Mouse (Mus musculus): ENCODE data around the gene Zkscan8.
"Not testable (repeated sequence)": the region's sequence is repeated elsewhere in the genome, so short reads cannot be mapped to it uniquely, and the experiment has no call there.

Zkscan8 gene
- long read RNA-seq, experiment 1, partial matches to known transcripts: 0 of 1 reads
- long read RNA-seq, experiment 1, other reads (novel, unspliced or antisense): 1 of 1 reads
- long read RNA-seq, experiment 2, partial matches to known transcripts: 0 of 2 reads
- long read RNA-seq, experiment 2, other reads (novel, unspliced or antisense): 2 of 2 reads

- intact Hi-C loops (cut with DNase I): loop anchor here (5.0 kb wide), 2 partner anchors 53 to 163 kb away; partner anchors contain the start of genes Gm10065 and Zkscan4
Observed at GRCm38 (mm10) chr13:21530781-21531201, at the start of gene Zkscan8. Gene Zkscan8 (minus strand): TSS chr13:21531120.

- intact Hi-C loops (cut with DNase I): no loop called here
Observed at GRCm38 (mm10) chr13:21559793-21560192, 28.9 kb upstream of the Zkscan8 start, which contains the start of gene Olfr1535. Gene Olfr1535 (minus strand): TSS chr13:21559893.

- intact Hi-C loops (cut with DNase I): no loop called here
Observed at GRCm38 (mm10) chr13:21550416-21551110, 19.6 kb upstream of the Zkscan8 start.

- intact Hi-C loops (cut with DNase I): no loop called here
Observed at GRCm38 (mm10) chr13:21549487-21549886, 18.6 kb upstream of the Zkscan8 start.

GRCm38 (mm10) chr13:21542708-21543107 is 11.8 kb upstream of the Zkscan8 start, which contains the start of gene Olfr1366:
Gene Olfr1366 (minus strand): TSS chr13:21542808.
- intact Hi-C loops (cut with DNase I): no loop called here

- intact Hi-C loops (cut with DNase I): loop anchor here (5.0 kb wide), 2 partner anchors 53 to 163 kb away; partner anchors contain the start of genes Gm10065 and Zkscan4
Observed at GRCm38 (mm10) chr13:21530136-21530535, 784 bp downstream of the Zkscan8 start.

GRCm38 (mm10) chr13:21506221-21506649 is 24.7 kb downstream of the Zkscan8 start:
- intact Hi-C loops (cut with DNase I): loop anchor here (5.0 kb wide), 1 partner anchor 144 kb away; the partner anchor contains the start of gene Zscan12

- intact Hi-C loops (cut with DNase I): no loop called here
Observed at GRCm38 (mm10) chr13:21502296-21502695, 28.6 kb downstream of the Zkscan8 start.

DNA sequence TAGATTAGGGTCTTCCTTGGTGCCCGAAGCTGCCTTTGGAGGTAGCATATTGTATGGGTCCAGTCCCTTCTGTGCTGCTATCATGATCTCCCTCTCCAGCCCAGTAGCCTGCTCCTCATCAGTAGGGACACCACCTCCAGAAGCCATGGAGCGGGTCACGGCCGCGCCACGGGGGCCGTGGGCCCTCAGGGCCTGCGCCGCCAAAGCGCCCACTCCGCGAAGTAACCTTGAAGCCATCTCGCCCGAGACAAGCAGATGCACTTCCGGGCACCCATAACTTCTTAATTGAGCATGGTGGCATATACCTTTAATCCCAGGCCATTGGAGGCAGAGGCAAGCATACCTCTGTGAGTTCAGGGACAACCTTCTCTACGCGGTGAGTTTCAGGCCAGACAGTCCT is 29.7 kb downstream of the Zkscan8 start, which contains the start of gene Gm11273:
TSS of gene Gm11273 (minus strand) at position 237 of the 400 bp plus-strand sequence.
- intact Hi-C loops (cut with DNase I): not testable (repeated sequence)

DNA sequence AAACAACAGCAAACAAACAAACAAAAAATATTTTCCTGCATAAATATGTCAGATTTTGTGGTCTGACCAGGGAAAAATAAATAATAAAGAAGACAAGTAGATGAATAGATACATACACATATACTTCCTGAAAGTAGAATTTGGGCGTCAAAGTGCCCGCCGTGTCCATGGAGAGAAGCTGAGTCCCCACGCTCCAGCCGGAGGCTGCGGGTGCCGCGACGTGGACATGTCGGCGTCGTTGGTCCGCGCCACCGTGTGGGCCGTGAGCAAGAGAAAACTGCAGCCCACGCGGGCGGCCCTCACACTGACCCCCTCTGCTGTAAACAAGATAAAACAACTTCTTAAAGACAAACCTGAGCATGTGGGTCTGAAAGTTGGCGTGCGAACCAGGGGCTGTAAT is 35.8 kb downstream of the Zkscan8 start, which contains the start of gene AK157302:
TSS of gene AK157302 (plus strand) at position 144 of the 400 bp plus-strand sequence.
- intact Hi-C loops (cut with DNase I): no loop called here

GRCm38 (mm10) chr13:21492847-21493246 is 38.1 kb downstream of the Zkscan8 start:
- intact Hi-C loops (cut with DNase I): no loop called here

GRCm38 (mm10) chr13:21486881-21487280 is 44.0 kb downstream of the Zkscan8 start:
- intact Hi-C loops (cut with DNase I): no loop called here

- intact Hi-C loops (cut with DNase I): loop anchor here (5.0 kb wide), 1 partner anchor 53 kb away; the partner anchor contains the start of gene Zkscan8
Observed at GRCm38 (mm10) chr13:21478759-21479670, 51.9 kb downstream of the Zkscan8 start, which contains the start of the genes Zkscan4 and Gm10065. Gene Zkscan4 (plus strand): TSS chr13:21478907. Gene Gm10065 (minus strand): TSS chr13:21479441.

- intact Hi-C loops (cut with DNase I): no loop called here
Observed at GRCm38 (mm10) chr13:21472427-21472826, 58.5 kb downstream of the Zkscan8 start.

DNA sequence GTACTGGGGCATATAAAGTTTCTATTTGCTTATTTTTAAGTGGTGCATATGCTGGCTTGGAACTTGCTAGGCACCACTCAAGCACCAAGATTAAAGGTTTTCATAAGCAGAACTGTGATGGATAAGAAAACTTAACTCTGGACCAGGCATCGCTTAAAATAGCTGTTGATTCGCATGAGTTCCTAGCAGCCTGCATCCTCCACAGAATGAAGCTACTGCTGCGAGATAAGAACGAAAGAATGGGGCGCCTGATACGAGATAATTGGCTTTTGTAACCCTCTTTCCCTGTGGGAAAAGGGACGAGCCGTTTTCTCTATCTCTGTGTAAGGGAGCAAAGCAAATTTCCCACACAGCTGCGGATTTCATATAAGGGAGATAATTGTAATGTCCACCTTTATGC is 61.8 kb downstream of the Zkscan8 start:
- intact Hi-C loops (cut with DNase I): no loop called here

DNA sequence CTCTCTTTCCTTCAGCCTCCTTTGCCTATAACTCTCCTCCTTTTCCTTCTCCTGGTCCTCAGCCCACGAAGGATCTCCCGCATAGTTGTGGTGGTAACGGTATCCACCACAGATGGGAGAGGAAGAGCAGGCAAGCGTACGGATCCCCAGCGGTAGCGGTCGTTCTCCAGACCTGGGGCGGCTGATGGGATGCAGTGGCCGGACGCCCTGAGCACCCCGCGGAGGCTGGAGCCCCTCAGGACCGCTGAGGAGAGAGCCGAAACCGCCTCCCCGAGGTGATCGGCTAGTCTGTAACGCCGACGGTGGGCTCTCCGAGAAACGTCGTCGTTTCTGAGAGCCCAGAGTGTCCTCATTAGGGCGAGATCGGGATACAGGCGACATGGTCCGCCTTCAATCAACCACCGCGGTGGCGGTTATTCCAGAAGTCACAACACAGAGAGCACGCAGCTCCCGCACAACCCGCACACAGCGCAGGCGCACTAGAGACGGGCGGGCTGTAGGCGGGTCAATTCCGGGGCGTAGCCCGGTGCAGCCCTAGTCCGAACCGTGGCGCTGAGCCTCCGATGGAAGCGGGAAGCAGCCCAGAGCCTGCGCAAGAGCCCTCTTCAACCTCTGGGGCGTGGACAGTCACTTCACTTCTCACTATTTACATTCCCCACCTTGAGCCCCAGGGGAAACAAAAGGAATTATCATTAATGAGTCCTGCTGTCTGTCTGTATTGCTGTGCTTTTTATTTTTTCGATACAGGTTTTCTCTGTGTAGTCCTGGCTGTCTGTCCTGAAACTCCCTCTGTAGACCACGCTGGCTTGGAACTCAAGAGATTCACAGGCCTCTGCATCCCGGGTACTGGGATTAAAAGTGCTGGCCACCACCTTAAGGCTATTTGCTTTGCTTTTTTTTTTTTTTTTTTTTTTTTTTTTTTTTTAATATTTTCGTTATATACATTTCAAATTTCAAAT is 62.6 kb downstream of the Zkscan8 start, which contains the start of gene Nkapl:
TSS of gene Nkapl (minus strand) at position 449 of the 959 bp plus-strand sequence.
- intact Hi-C loops (cut with DNase I): no loop called here

- intact Hi-C loops (cut with DNase I): no loop called here
Observed at GRCm38 (mm10) chr13:21467336-21467735, 63.6 kb downstream of the Zkscan8 start.
